Mouse (Mus musculus): ENCODE data around the gene Fam102b.

Gene Fam102b

DNA sequence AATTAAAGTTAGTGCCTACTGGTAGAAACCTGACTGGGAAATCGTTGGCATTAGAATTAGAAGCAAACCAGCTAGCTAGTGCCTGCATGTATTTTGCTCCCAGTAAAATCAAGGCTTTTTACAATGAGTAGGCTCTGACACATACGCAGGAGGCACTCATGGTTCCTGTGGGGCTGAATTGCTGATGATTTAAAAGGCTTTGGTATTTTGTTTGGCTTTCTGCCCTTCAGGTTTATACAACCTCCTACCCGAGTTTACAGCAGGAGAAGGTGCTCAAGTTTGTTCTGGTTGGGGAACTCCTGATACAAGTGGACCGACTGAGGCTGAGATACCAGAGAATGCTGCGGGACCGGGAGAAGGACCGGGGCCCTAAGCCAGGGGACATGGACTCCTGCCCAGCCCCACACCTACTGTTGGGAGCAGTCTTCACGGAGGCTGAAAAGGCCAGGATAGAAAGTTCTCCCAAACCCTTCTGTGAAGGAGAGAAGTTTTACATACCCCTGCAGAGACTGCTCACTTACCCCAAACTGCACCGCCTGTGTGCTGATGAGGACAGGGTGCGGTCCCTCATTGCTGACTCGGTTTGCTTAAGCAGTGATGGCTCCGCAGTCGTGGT is 67.6 kb downstream of the Fam102b start:
- no peak for DNase-seq (ENCODE audit: low read depth)

DNA sequence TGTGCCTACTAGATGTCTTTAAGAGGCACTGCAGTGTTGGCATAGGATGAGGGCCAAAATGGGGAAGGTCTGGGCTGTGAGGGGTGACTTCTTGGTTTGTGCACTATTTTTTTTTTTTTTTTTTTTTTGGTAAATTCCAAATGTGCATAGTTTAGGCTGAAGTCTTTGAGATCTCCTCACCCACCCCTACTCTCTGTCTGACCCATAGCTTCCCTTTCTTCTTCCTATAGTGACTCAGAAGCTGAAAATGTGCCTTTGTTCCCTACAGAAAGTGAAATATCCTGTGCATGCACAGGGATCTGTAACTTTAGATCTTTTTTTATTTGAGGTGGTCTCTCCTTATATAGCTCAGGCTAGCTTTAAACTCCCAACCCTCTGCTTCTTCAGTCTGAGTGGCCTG is 69.4 kb downstream of the Fam102b start:
- no peak for DNase-seq (ENCODE audit: low read depth)

DNA sequence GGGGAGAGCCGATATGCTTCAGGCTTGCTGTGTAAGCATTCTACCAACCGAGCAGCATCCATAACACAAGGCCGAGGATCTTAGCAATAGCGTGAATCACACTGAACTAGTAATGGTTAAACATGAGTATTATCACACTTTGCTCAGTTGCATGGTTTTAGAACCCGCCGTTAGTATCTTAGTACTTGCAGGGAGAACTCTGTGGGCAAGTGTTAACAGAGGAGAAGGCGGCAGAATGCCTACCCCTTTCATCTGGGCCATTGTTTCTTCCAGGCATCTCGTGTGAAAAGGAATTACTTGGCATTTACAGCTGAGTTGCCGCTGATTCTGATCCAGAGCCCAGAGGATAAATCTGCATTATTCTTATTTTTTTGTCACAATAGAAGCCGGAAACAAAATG is 86.4 kb downstream of the Fam102b start:
- DNase-seq (ENCODE audit: low read depth), result no peak

GRCm38 (mm10) chr3:108940001-108940633 is 87.3 kb downstream of the Fam102b start, which contains the start of gene Gm9857:
Gene Gm9857 (minus strand): TSS chr3:108940445.
- DNase-seq (ENCODE audit: low read depth), result peak; percentile 34

GRCm38 (mm10) chr3:108939573-108939972 is 87.8 kb downstream of the Fam102b start, which contains the start of gene Henmt1:
Gene Henmt1 (plus strand): TSS chr3:108939873.
- DNase-seq (ENCODE audit: low read depth), result no peak

- no peak for DNase-seq (ENCODE audit: low read depth)
Observed at GRCm38 (mm10) chr3:108938691-108939090, 88.7 kb downstream of the Fam102b start.

DNA sequence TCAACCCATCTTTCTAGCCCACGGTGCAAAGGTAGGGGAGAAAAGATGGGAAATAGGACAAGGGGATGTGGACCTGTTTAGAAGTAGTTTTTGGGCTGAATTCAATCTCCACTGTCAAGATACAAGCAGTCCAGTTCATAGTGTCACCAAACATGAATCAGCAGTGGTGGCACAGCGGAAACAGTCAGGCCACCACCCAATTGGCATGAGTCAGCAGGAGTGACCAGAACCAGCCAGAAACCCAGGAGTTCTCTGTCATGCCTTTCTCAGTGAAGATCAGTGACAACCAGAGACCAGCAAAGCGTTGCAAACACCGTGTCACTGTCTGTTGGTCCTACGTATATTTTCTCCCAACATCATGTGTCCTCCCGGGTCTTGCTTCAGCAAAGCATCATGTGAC is 93.8 kb downstream of the Fam102b start:
- DNase-seq (ENCODE audit: low read depth), result no peak

DNA sequence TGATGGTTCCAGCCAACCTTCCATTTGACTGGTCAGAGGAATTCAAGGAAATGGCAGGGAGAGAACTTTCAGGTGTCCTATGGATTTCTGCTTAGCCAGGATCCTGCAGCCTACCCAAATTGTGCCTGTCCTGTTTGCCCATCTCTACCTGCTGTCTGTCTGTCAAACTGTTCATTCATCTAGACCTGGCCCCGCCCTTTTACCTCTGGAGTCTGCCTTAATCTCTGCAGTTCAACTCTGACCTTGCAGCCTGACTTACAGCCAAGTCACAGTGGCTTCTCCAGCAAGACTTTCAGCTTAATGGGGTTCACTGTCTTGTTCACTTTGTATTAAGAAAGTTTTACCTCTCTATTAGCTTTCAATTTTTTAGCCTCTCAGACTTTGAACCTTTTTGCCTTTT is 101.1 kb downstream of the Fam102b start:
- DNase-seq (ENCODE audit: low read depth), result no peak

- DNase-seq (ENCODE audit: low read depth), result no peak
Observed at GRCm38 (mm10) chr3:108925677-108926076, 101.7 kb downstream of the Fam102b start.

DNA sequence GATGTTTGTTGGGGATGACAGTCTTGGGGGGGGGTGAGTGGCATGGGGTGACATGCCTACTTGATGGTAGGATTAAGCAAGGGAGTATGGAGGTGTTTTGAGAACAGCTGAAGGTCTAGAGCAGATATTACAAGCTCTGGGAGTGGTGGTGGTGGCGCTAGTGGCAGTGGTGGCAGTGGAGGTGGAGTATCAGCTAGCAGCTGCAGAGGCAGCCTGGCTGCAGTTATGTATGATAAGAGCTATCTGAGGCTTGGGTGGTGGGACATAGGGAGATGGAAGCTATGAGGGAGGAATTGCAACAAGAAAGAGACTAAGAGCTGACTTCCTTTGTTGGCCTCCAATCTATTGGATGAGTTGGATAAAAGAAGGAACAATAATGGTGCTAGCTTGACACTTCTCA is 105.6 kb downstream of the Fam102b start:
- no peak for DNase-seq (ENCODE audit: low read depth)
